Mouse (Mus musculus) spleen, adult 2 months (tissue): ENCODE measurements around the gene Cyth4. TPM values are rescaled to one million over a fixed set of nuclear protein-coding genes. Genes with fewer than 3 reads are reported as not detected.

Experiments used
- DNase-seq, 2 experiments: peaks; one replicate each; pipeline versions ENCODE4 v3.0.0 to v3.0.0-alpha.2; 2012 to 2021; ENCODE audit warnings: low spot score in 2 of 2, low read depth in 1 of 2
- H3K27ac ChIP-seq: fragments of 200-500 bp; 2 replicates; pipeline ENCODE4 v1.5.1; 2012; ENCODE audit warnings: low read length, inconsistent platforms; ENCODE audit not compliant: insufficient read depth
- H3K27me3 ChIP-seq: fragments of 200-500 bp; 2 replicates; pipeline ENCODE4 v1.6.1; 2012; ENCODE audit warnings: mild to moderate bottlenecking, moderate library complexity, low read length, inconsistent platforms; ENCODE audit not compliant: control insufficient read depth, insufficient read depth
- H3K36me3 ChIP-seq: fragments of 200-500 bp; 2 replicates; pipeline ENCODE4 v1.6.1; 2012; ENCODE audit warnings: mild to moderate bottlenecking, low read length, inconsistent platforms; ENCODE audit not compliant: control insufficient read depth, insufficient read depth
- H3K4me1 ChIP-seq: fragments of 200-500 bp; 2 replicates; pipeline ENCODE4 v1.6.1; 2011; ENCODE audit warnings: inconsistent platforms; ENCODE audit not compliant: control insufficient read depth, insufficient read depth, insufficient read length
- H3K4me3 ChIP-seq: fragments of 200-500 bp; 2 replicates; pipeline ENCODE4 v1.5.1; 2011; ENCODE audit warnings: mild to moderate bottlenecking, inconsistent platforms; ENCODE audit not compliant: insufficient read depth, insufficient read length; ENCODE audit errors: extremely low read depth
- CTCF ChIP-seq: fragments of 200-500 bp; IDR thresholded peaks from 2 replicates; pipeline ENCODE4 v1.5.1; 2011; ENCODE audit warnings: mild to moderate bottlenecking, inconsistent platforms; ENCODE audit not compliant: insufficient read depth, insufficient read length, insufficient replicate concordance; ENCODE audit errors: extremely low read depth
- POLR2A ChIP-seq: fragments of 200-500 bp; IDR thresholded peaks from 2 replicates; pipeline ENCODE4 v1.6.1; 2011; ENCODE audit warnings: low read depth, low read length, inconsistent platforms
- WGBS: fragments of 180-500 bp; shearing (Covaris S2); methylation state at CpG from one replicate; pipeline ENCODE4 v1.1.7; 2018; 5-methylcytosine and 5-hydroxymethylcytosine counted together
- polyA plus RNA-seq: library from polyadenylated mRNA; depleted of rRNA; stranded (reverse); fragments of >200 nt; gene quantifications from 2 replicates; pipeline ENCODE4 v1.2.3, GENCODE M21; 2012

The Cyth4 gene
- polyA plus RNA-seq, 1 experiment, result 136 TPM

DNA sequence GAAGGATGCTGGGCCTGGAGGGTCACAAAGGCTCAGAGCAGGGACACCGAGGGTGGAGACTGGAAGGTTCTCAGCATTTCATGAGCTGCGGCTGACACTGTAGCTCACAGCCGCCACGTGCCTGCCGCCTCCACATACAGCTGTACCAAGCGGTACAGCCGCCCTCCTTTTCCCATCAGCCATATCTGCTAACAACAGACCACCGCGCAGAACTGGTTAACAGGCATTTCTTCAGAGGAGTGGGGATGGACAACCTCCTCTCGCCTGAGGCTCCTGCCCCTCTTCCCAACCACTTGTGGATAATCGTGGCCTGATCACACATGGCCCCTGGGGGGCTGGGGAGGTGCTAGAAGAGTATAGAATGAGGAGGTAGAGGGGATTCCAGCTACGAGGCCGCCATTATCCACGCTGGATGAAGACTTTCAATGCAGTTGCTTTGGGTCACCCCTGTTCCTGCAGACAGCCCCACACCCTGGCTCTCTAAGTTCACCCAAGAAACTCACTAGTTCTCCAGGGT is 4.3 kb upstream of the Cyth4 start:
- DNase-seq, result no peak
- H3K4me1 ChIP-seq, result peaks cover 41% of the 10 kb centered on the region; the same call in 1 of the 2 replicates
- peak overlapping the region; percentile 53 for H3K27ac ChIP-seq
- WGBS, result 77% methylated on average over 14 of the region's 14 CpGs
- no peak overlapping the region for H3K4me3 ChIP-seq
- H3K27me3 ChIP-seq, result no peaks in the 10 kb centered on the region
- TF ChIP-seq POLR2A, result no peak
- TF ChIP-seq CTCF, result no peak
- no peaks in the 10 kb centered on the region for H3K36me3 ChIP-seq

DNA sequence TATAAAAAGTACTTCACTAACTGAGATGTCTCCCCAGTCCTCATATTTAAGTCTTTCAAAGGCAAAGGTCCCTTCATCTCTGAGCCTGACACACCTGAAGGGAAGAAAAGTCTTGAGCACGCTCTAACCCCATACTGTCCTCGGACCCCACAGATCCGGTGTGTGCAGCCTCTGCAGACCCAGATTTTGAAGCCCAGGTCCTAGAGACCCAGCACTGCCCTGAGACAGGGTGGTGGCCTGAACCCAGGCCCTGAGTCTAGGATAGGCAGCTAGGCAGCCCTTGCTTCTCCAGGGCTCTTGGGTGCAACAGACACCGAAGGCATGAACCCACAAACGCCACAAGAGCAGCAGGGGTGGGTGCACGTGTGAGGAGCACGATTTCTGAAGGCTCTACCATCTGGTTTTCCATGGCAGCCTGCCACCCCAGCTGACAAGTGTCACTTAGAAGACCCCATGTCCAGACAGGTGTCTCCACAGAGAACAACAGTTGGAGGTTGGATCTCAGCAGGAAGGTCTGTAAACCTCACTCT is 2.9 kb upstream of the Cyth4 start:
- WGBS, result 39% methylated on average over 7 of the region's 7 CpGs
- no peak for TF ChIP-seq CTCF
- no peak for TF ChIP-seq POLR2A
- no peaks in the 10 kb centered on the region for H3K27me3 ChIP-seq
- H3K27ac ChIP-seq, result no peak overlapping the region
- no peaks in the 10 kb centered on the region for H3K36me3 ChIP-seq
- H3K4me1 ChIP-seq, result peaks cover 40% of the 10 kb centered on the region; the same call in 1 of the 2 replicates
- H3K4me3 ChIP-seq, result no peak overlapping the region
- DNase-seq, result no peak

DNA sequence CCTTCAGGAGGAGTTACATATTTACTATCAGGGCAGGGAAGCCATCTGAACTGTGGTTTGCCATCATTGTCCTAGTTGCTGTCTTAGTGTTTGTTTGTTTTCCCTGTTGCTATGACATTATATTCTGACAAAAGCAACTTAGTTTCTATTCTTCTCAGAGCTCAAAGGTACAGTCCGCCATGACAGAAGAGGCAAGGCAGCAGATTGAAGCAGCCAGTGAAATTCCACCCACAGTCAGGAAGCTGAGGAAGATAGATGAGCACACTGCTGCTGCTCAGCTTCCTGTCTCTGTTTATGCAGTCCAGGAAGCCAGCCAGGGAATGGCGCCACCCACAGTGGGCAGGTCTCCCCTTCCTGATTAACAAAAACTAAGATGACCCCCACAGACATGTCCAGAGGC is 2.0 kb upstream of the Cyth4 start:
- 74% methylated on average over 2 of the region's 2 CpGs for WGBS
- no peaks in the 10 kb centered on the region for H3K36me3 ChIP-seq
- H3K27ac ChIP-seq, result no peak overlapping the region
- H3K4me1 ChIP-seq, result peaks cover 40% of the 10 kb centered on the region; the same call in 1 of the 2 replicates
- peak in 1 of 2 experiments; percentile 56 for DNase-seq
- TF ChIP-seq CTCF (no peak), POLR2A (no peak)
- H3K27me3 ChIP-seq, result no peaks in the 10 kb centered on the region
- no peak overlapping the region for H3K4me3 ChIP-seq

DNA sequence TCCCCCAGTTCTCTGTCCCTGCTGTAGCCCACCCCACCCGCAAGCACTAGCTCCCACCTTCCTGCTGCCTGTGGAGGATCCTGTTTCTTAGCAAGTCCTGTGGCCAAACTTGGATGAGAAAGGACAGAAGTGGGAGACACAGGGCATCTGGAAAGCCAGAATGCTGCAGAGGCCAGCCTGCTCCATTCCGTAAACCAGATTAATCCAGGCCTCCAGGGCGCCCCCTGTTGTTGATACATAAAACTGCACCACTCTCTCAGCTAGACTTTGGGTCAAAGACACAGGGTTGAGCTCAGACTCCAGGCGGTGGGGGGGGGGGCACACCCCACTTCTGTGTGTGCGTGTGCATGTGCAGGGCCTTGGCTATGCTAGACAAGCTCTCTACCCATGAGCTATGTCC is 1.4 kb upstream of the Cyth4 start:
- no peak for DNase-seq
- Histone ChIP-seq H3K27ac (no peak overlapping the region), H3K4me1 (peaks cover 40% of the 10 kb centered on the region; the same call in 1 of the 2 replicates), H3K4me3 (no peak overlapping the region), H3K27me3 (no peaks in the 10 kb centered on the region), H3K36me3 (peaks cover under 1% of the 10 kb centered on the region; the same call in 1 of the 2 replicates)
- TF ChIP-seq CTCF, result peak; percentile 17; the same call in 1 of the 2 replicates
- TF ChIP-seq POLR2A, result no peak
- WGBS, result 84% methylated on average over 5 of the region's 5 CpGs

DNA sequence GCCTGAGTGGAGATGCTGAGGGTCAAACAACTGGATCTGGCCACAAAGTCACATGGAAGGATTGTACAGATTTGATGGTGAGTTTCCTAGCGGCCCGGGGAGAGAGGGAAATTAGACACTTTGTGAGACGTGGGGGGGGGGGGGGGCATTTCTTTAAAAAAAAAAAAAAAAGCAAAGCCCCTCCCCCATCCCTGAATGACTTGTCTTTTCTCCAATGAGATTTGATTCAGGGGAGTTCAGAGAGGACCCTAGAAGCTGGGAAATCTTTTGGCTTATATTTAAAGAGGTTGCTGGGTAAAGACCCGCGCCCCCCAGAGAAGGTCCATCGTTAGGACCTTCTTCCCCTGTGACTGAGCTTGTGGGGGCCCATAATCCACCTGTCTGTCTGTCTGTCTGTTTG is 343 bp upstream of the Cyth4 start:
- TF ChIP-seq CTCF, result no peak
- no peak for TF ChIP-seq POLR2A
- Histone ChIP-seq H3K4me3 (peak overlapping the region; percentile 80; the same call in 1 of the 2 replicates), H3K27ac (peak overlapping the region; percentile 95), H3K4me1 (peaks cover 38% of the 10 kb centered on the region; the same call in 1 of the 2 replicates), H3K27me3 (no peaks in the 10 kb centered on the region), H3K36me3 (peaks cover 2% of the 10 kb centered on the region; the same call in 1 of the 2 replicates)
- WGBS, result 12% methylated on average over 6 of the region's 6 CpGs
- no peak for DNase-seq

DNA sequence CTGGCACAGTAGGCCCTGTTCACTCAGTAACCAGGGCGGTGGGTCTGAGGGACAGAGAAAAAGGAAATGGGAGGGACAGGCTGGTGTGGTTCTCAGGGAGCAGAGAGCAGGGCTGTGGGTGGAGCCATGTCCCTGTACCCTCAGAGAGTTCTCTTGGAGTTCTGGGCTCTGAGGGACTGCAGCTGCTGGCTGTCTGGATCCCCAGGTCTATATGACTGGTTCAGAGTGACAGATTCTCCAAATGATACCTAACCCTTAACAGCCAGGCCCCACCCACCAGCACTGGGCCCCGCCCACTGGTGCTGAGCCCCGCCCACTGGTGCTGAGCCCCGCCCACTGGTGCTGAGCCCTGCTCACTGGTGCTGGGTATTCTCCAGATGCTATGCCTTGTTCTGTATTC is 882 bp downstream of the Cyth4 start:
- peak overlapping the region; percentile 80 for H3K4me3 ChIP-seq
- WGBS, result 14% methylated on average over 4 of the region's 4 CpGs
- H3K4me1 ChIP-seq, result peaks cover 32% of the 10 kb centered on the region; the same call in 1 of the 2 replicates
- DNase-seq, result peak in 1 of 2 experiments; percentile 64
- no peak for TF ChIP-seq POLR2A
- TF ChIP-seq CTCF, result no peak
- peaks cover 5% of the 10 kb centered on the region for H3K36me3 ChIP-seq
- peak overlapping the region; percentile 95 for H3K27ac ChIP-seq
- no peaks in the 10 kb centered on the region for H3K27me3 ChIP-seq

DNA sequence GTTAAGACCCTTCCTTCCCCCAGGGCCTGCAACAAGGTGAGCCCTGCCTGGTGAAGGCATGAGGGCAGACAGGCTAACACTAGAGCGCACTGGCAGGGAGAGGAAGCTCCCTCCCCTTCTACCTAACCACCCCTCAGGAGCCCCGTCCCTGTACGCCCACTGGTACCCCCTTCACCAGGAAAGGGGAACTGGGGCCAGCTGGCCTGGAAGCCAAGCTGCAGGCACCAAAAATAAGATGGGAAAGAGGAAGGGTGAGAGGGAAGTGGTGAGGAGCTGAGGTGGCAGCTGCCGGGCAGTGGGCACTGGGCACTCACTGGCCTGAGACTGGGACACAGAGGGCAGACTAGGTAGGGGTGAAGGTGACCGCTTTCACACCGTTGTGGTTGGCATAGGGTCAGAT is 2.3 kb downstream of the Cyth4 start:
- TF ChIP-seq POLR2A (no peak), CTCF (no peak)
- Histone ChIP-seq H3K27me3 (no peaks in the 10 kb centered on the region), H3K4me3 (peak overlapping the region; percentile 28; the same call in 1 of the 2 replicates), H3K27ac (peak overlapping the region; percentile 45), H3K36me3 (peaks cover 13% of the 10 kb centered on the region), H3K4me1 (peaks cover 36% of the 10 kb centered on the region; the same call in 1 of the 2 replicates)
- WGBS, result 15% methylated on average over 6 of the region's 6 CpGs
- DNase-seq, result peak in 1 of 2 experiments; percentile 42
